Mouse (Mus musculus): Measurements from ENCODE around the gene Limch1.

The Limch1 gene

GRCm38 (mm10) chr5:66784624-66785361 is 39.2 kb downstream of the Limch1 start:
- DNase-seq (ENCODE audit: low read depth, low spot score), result peak; percentile 9

GRCm38 (mm10) chr5:66785995-66786620 is 40.5 kb downstream of the Limch1 start:
- DNase-seq (ENCODE audit: low read depth, low spot score), result no peak

GRCm38 (mm10) chr5:66786621-66787061 is 41.0 kb downstream of the Limch1 start:
- no peak for DNase-seq (ENCODE audit: low read depth, low spot score)

GRCm38 (mm10) chr5:66789041-66789440 is 43.4 kb downstream of the Limch1 start:
- no peak for DNase-seq (ENCODE audit: low read depth, low spot score)

GRCm38 (mm10) chr5:66791161-66791560 is 45.5 kb downstream of the Limch1 start:
- no peak for DNase-seq (ENCODE audit: low read depth, low spot score)

GRCm38 (mm10) chr5:66793251-66793650 is 47.6 kb downstream of the Limch1 start:
- DNase-seq (ENCODE audit: low read depth, low spot score), result no peak

- no peak for DNase-seq (ENCODE audit: low read depth, low spot score)
Measured at GRCm38 (mm10) chr5:66797326-66797725, 51.7 kb downstream of the Limch1 start.

GRCm38 (mm10) chr5:66798135-66798534 is 52.5 kb downstream of the Limch1 start:
- no peak for DNase-seq (ENCODE audit: low read depth, low spot score)

- DNase-seq (ENCODE audit: low read depth, low spot score), result no peak
Measured at GRCm38 (mm10) chr5:66798591-66799003, 53.0 kb downstream of the Limch1 start.

GRCm38 (mm10) chr5:66800243-66800642 is 54.6 kb downstream of the Limch1 start:
- no peak for DNase-seq (ENCODE audit: low read depth, low spot score)

GRCm38 (mm10) chr5:66800977-66801376 is 55.4 kb downstream of the Limch1 start:
- DNase-seq (ENCODE audit: low read depth, low spot score), result no peak

- no peak for DNase-seq (ENCODE audit: low read depth, low spot score)
Measured at GRCm38 (mm10) chr5:66802196-66802595, 56.6 kb downstream of the Limch1 start.

GRCm38 (mm10) chr5:66806335-66806734 is 60.7 kb downstream of the Limch1 start:
- no peak for DNase-seq (ENCODE audit: low read depth, low spot score)

- DNase-seq (ENCODE audit: low read depth, low spot score), result no peak
Measured at GRCm38 (mm10) chr5:66807737-66808136, 62.1 kb downstream of the Limch1 start.

GRCm38 (mm10) chr5:66809016-66809570 is 63.5 kb downstream of the Limch1 start:
- DNase-seq (ENCODE audit: low read depth, low spot score), result no peak

- DNase-seq (ENCODE audit: low read depth, low spot score), result no peak
Measured at GRCm38 (mm10) chr5:66810396-66810795, 64.8 kb downstream of the Limch1 start.

GRCm38 (mm10) chr5:66814674-66815073 is 69.0 kb downstream of the Limch1 start:
- DNase-seq (ENCODE audit: low read depth, low spot score), result no peak

- DNase-seq (ENCODE audit: low read depth, low spot score), result peak; percentile 10
Measured at GRCm38 (mm10) chr5:66815877-66816276, 70.2 kb downstream of the Limch1 start.

GRCm38 (mm10) chr5:66816751-66817150 is 71.1 kb downstream of the Limch1 start:
- peak; percentile 60 for DNase-seq (ENCODE audit: low read depth, low spot score)

- no peak for DNase-seq (ENCODE audit: low read depth, low spot score)
Measured at GRCm38 (mm10) chr5:66817184-66817956, 71.7 kb downstream of the Limch1 start.

GRCm38 (mm10) chr5:66822500-66823205 is 77.0 kb downstream of the Limch1 start:
- no peak for DNase-seq (ENCODE audit: low read depth, low spot score)

All from ES-CJ7 (cell line).